Mouse (Mus musculus) testis, postnatal 14 days (tissue): Measurements from ENCODE around the gene Gpc2.
A peak's percentile ranks its signal among the peaks of the same experiment; 100 is the strongest.

Experiments used
- DNase-seq: peaks from one replicate; pipeline ENCODE4 v3.0.0; 2021; ENCODE audit warnings: low spot score

Gene Gpc2

GRCm38 (mm10) chr5:138262001-138262400, 17.8 kb downstream of the Gpc2 start:
- DNase-seq, result no peak

GRCm38 (mm10) chr5:138260834-138261233, 19.0 kb downstream of the Gpc2 start:
- DNase-seq, result no peak

GRCm38 (mm10) chr5:138260051-138260450, 19.8 kb downstream of the Gpc2 start:
- no peak for DNase-seq

- DNase-seq, result no peak
These were observed 20.8 kb downstream of the Gpc2 start for GRCm38 (mm10) chr5:138258993-138259392.

- DNase-seq, result no peak
These were observed 21.3 kb downstream of the Gpc2 start for GRCm38 (mm10) chr5:138258542-138258941.

GRCm38 (mm10) chr5:138258078-138258477, 21.7 kb downstream of the Gpc2 start:
- DNase-seq, result no peak

GRCm38 (mm10) chr5:138257585-138257978, 22.2 kb downstream of the Gpc2 start:
- DNase-seq, result no peak

- no peak for DNase-seq
These were observed 22.7 kb downstream of the Gpc2 start for GRCm38 (mm10) chr5:138256966-138257584.

GRCm38 (mm10) chr5:138256094-138256467, 23.7 kb downstream of the Gpc2 start:
- no peak for DNase-seq

- DNase-seq, result peak; percentile 95
These were observed 24.3 kb downstream of the Gpc2 start, which contains the start of gene Lamtor4 for GRCm38 (mm10) chr5:138255353-138256093. Lamtor4 (plus strand) TSS chr5:138255482.

- no peak for DNase-seq
These were observed 26.7 kb downstream of the Gpc2 start for GRCm38 (mm10) chr5:138253061-138253460.

GRCm38 (mm10) chr5:138251144-138251543, 28.7 kb downstream of the Gpc2 start:
- DNase-seq, result no peak

GRCm38 (mm10) chr5:138241511-138241910, 38.3 kb downstream of the Gpc2 start:
- no peak for DNase-seq

- no peak for DNase-seq
These were observed 45.6 kb downstream of the Gpc2 start for GRCm38 (mm10) chr5:138234224-138234623.

GRCm38 (mm10) chr5:138233778-138234177, 46.0 kb downstream of the Gpc2 start:
- no peak for DNase-seq

GRCm38 (mm10) chr5:138229511-138229910, 50.3 kb downstream of the Gpc2 start:
- DNase-seq, result no peak

- no peak for DNase-seq
These were observed 51.8 kb downstream of the Gpc2 start for GRCm38 (mm10) chr5:138228026-138228425.

GRCm38 (mm10) chr5:138227367-138227766, 52.4 kb downstream of the Gpc2 start:
- DNase-seq, result no peak

- no peak for DNase-seq
These were observed 53.3 kb downstream of the Gpc2 start for GRCm38 (mm10) chr5:138226491-138226890.

- no peak for DNase-seq
These were observed 54.1 kb downstream of the Gpc2 start, which contains the start of gene Nxpe5 for GRCm38 (mm10) chr5:138225700-138226099. Nxpe5 (plus strand) TSS chr5:138225898.
